In the genomic region with DNA sequence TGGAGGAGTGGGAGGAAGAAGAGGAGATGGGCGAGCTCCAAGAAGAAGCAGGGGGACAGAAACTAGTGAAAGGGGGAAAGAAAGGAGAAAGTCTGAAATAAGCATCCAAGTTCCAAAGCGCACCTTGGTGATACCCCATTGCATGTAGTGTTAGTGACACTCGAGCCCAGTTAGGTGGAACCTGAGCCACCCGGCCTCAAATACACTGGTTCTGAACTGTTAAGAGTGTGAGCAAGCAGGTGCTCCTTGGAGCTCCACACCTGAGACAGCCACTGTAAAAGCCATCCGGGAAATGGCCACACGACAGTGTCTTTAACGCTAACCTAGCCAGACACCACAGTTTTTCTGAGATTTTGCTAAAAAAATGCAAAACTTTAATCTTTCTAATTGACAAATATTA, we compare ENCODE assay signal across 8 mouse cellular contexts. TPM values are rescaled to one million over a fixed set of nuclear protein-coding genes. Genes with fewer than 3 reads are reported as not detected.
A peak's percentile ranks its signal among the peaks of the same experiment; 100 is the strongest.
DNase-seq lines count a peak whose midpoint lies in the region; ATAC-seq and TF ChIP-seq lines count a peak whose summit lies in the region.

No protein-coding gene starts in this region.

- H3K4me3 ChIP-seq in heart, embryonic 12.5 days: peak overlapping the region; percentile 84
- H3K4me3 ChIP-seq in forebrain, embryonic 16.5 days (replicated peaks; ENCODE audit: low read length): peak overlapping the region; percentile 49
- peak overlapping the region; percentile 61 for H3K4me3 ChIP-seq in limb, embryonic 14.5 days (replicated peaks; ENCODE audit: low read length)
- H3K4me3 ChIP-seq in neural tube, embryonic 14.5 days (ENCODE audit: low read depth, low read length): peak overlapping the region; percentile 59

- peak overlapping the region; percentile 60; the same call in 1 of the 2 replicates for H3K9ac ChIP-seq in heart, embryonic 12.5 days
- peak overlapping the region; percentile 17; the same call in 1 of the 2 replicates for H3K9ac ChIP-seq in forebrain, embryonic 16.5 days (replicated peaks; ENCODE audit: low read depth, low read length)
- H3K9ac ChIP-seq in limb, embryonic 14.5 days (ENCODE audit: low read depth, low read length, severe bottlenecking): no peak overlapping the region
- H3K9ac ChIP-seq in neural tube, embryonic 14.5 days (replicated peaks; ENCODE audit: low read depth, low read length): no peak overlapping the region

- H3K4me1 ChIP-seq in heart, embryonic 12.5 days (replicated peaks): 0 out of 2 replicates have a peak, but pooled peaks cover 3% of the 10 kb centered on the region
- H3K4me1 ChIP-seq in forebrain, embryonic 16.5 days (replicated peaks; ENCODE audit: control insufficient read depth, insufficient read depth, low read length): no peaks in the 10 kb centered on the region
- no peaks in the 10 kb centered on the region for H3K4me1 ChIP-seq in limb, embryonic 14.5 days (ENCODE audit: control insufficient read depth, insufficient read depth, low read length)
- no peaks in the 10 kb centered on the region for H3K4me1 ChIP-seq in neural tube, embryonic 14.5 days (ENCODE audit: control insufficient read depth, insufficient read depth, low read length)

- no peak for DNase-seq in heart, postnatal 25 days (ENCODE audit: low spot score)
- DNase-seq in ES-CJ7 (ENCODE audit: low read depth, low spot score): peak; percentile 2
- DNase-seq in limb, embryonic 14.5 days (ENCODE audit: low spot score): no peak
- no peak for DNase-seq in left cerebral cortex, adult 18-20 months (ENCODE audit: low spot score in 2 of 2)
- no peak for DNase-seq in gastrocnemius, postnatal 14 days

- no peaks in the 10 kb centered on the region for H3K36me3 ChIP-seq in heart, embryonic 12.5 days
- H3K36me3 ChIP-seq in forebrain, embryonic 16.5 days (ENCODE audit: control insufficient read depth, insufficient read depth): no peaks in the 10 kb centered on the region
- no peaks in the 10 kb centered on the region for H3K36me3 ChIP-seq in limb, embryonic 14.5 days (ENCODE audit: control insufficient read depth, insufficient read depth, low read length)
- H3K36me3 ChIP-seq in neural tube, embryonic 14.5 days (ENCODE audit: control insufficient read depth, insufficient read depth, low read length): no peaks in the 10 kb centered on the region

- TF ChIP-seq POLR2A in limb, embryonic 14.5 days (IDR thresholded peaks at IDR 0.05; ENCODE audit: borderline replicate concordance, extremely low read depth, insufficient read depth, insufficient read length): no peak

- peak overlapping the region; percentile 62 for H3K4me2 ChIP-seq in heart, embryonic 12.5 days
- H3K4me2 ChIP-seq in forebrain, embryonic 16.5 days (ENCODE audit: low read length): peak overlapping the region; percentile 53
- peak overlapping the region; percentile 43 for H3K4me2 ChIP-seq in limb, embryonic 14.5 days (replicated peaks; ENCODE audit: low read depth, low read length, severe bottlenecking)
- H3K4me2 ChIP-seq in neural tube, embryonic 14.5 days (ENCODE audit: low read depth, low read length): peak overlapping the region; percentile 35; the same call in 1 of the 2 replicates

- intact Hi-C loops in heart, postnatal 25 days (cut with DNase I): loop anchor here (5.0 to 10.0 kb wide), 2 partner anchors 72 to 85 kb away; no protein-coding TSS in a partner anchor
- intact Hi-C loops in gastrocnemius, postnatal 14 days (cut with DNase I; ENCODE audit: low total_unique reads): loop anchor here (10.0 kb wide), 1 partner anchor 142 kb away; no protein-coding TSS in a partner anchor

- WGBS in heart, embryonic 12.5 days: 37% methylated on average over 7 of the region's 7 CpGs
- 37% methylated on average over 7 of the region's 7 CpGs for WGBS in forebrain, embryonic 16.5 days
- 49% methylated on average over 7 of the region's 7 CpGs for WGBS in limb, embryonic 14.5 days
- WGBS in neural tube, embryonic 14.5 days: 47% methylated on average over 7 of the region's 7 CpGs

- no peak for ATAC-seq in heart, embryonic 12.5 days (ENCODE audit: insufficient number of reproducible peaks, low FRiP score)
- ATAC-seq in forebrain, embryonic 16.5 days: no peak
- no peak for ATAC-seq in limb, embryonic 14.5 days (ENCODE audit: low FRiP score, low read depth)
- ATAC-seq in neural tube, embryonic 14.5 days (ENCODE audit: low read depth): no peak

- no peaks in the 10 kb centered on the region for H3K9me3 ChIP-seq in heart, embryonic 12.5 days (replicated peaks)
- no peaks in the 10 kb centered on the region for H3K9me3 ChIP-seq in forebrain, embryonic 16.5 days (ENCODE audit: control insufficient read depth, low read length)
- no peaks in the 10 kb centered on the region for H3K9me3 ChIP-seq in limb, embryonic 14.5 days (ENCODE audit: control insufficient read depth, low read length)
- no peaks in the 10 kb centered on the region for H3K9me3 ChIP-seq in neural tube, embryonic 14.5 days (ENCODE audit: control insufficient read depth, low read length)

- H3K27ac ChIP-seq in heart, embryonic 12.5 days (ENCODE audit: poor library complexity, severe bottlenecking): no peak overlapping the region
- no peak overlapping the region for H3K27ac ChIP-seq in forebrain, embryonic 16.5 days (ENCODE audit: low read length)
- no peak overlapping the region for H3K27ac ChIP-seq in limb, embryonic 14.5 days (replicated peaks; ENCODE audit: low read depth, low read length)
- H3K27ac ChIP-seq in neural tube, embryonic 14.5 days (ENCODE audit: low read depth, low read length): no peak overlapping the region

- 0 out of 2 replicates have a peak, but pooled peaks cover 4% of the 10 kb centered on the region for H3K27me3 ChIP-seq in heart, embryonic 12.5 days (replicated peaks)
- no peaks in the 10 kb centered on the region for H3K27me3 ChIP-seq in forebrain, embryonic 16.5 days (replicated peaks; ENCODE audit: control insufficient read depth, insufficient read depth, low read length)
- H3K27me3 ChIP-seq in limb, embryonic 14.5 days (ENCODE audit: control insufficient read depth, insufficient read depth, low read length): no peaks in the 10 kb centered on the region
- no peaks in the 10 kb centered on the region; the same call in 1 of the 2 replicates for H3K27me3 ChIP-seq in neural tube, embryonic 14.5 days (ENCODE audit: control insufficient read depth, insufficient read depth, low read length)

RNA-seq across cellular contexts. Expression of gene Ammecr1, which starts 0.5 kb away (rescaled TPM):
- polyA plus RNA-seq in heart, embryonic 12.5 days (2016; fragmentation: Nextera tagmentation; extraction: Ambion mirVana): 23.7 and 24.3 TPM in 2 replicates
- 10 to 100 TPM; 18.9 to 20.6 TPM for total RNA-seq in heart, postnatal 25 days (2021)
- 4.6 and 5.0 TPM in 2 replicates for polyA plus RNA-seq in forebrain, embryonic 16.5 days (2015; fragmentation: Nextera tagmentation; extraction: Ambion mirVana)
- 6.8 and 7.1 TPM in 2 replicates for polyA plus RNA-seq in limb, embryonic 14.5 days (2012; rRNA removed)
- polyA plus RNA-seq in limb, embryonic 14.5 days (2014; fragmentation: Nextera tagmentation; extraction: Ambion mirVana): 19.6 and 20.1 TPM in 2 replicates
- 4.1 and 5.2 TPM in 2 replicates for polyA plus RNA-seq in neural tube, embryonic 14.5 days (2014; fragmentation: Nextera tagmentation; extraction: Ambion mirVana)
- total RNA-seq in left cerebral cortex, adult 18-20 months (2021): 1 to 10 TPM; 2.4 to 2.5 TPM
- 10 to 100 TPM in 1 of 2 experiments, 1 to 10 TPM in 1; 7.5 to 10.6 TPM for total RNA-seq in gastrocnemius, postnatal 14 days (2021)

Comparison
In these comparisons a context has a peak if more than half of its experiments do, and no peak if none do; other contexts are left out.
1. H3K9ac ChIP-seq: peak in heart, embryonic 12.5 days (single experiment) and forebrain, embryonic 16.5 days (single experiment); none in limb, embryonic 14.5 days (single experiment) and neural tube, embryonic 14.5 days (single experiment).
2. Peak in every context shown above with its lines, with median percentiles within 50 percentile points of each other: H3K4me2 ChIP-seq and H3K4me3 ChIP-seq.